Mouse (Mus musculus) heart, adult 2 months (tissue): Measurements from ENCODE around the gene Taf5l.

ENCODE experiments used
- CTCF ChIP-seq: fragments of 200-600 bp; IDR thresholded peaks from 2 replicates; pipeline ENCODE4 v1.8.1; 2022; ENCODE audit warnings: antibody characterized with exemption, mild to moderate bottlenecking, moderate library complexity
- POLR2A ChIP-seq: fragments of 200-500 bp; IDR thresholded peaks from 2 replicates; pipeline ENCODE4 v1.6.1; 2011; ENCODE audit warnings: mild to moderate bottlenecking, low read depth, low read length, control low read depth; ENCODE audit not compliant: insufficient read depth

- TF ChIP-seq CTCF (peak; percentile 55), POLR2A (no peak)
Measured at GRCm38 (mm10) chr8:123992587-123992986, 28.6 kb downstream of the Taf5l start.
